Mouse (Mus musculus) right cerebral cortex, postnatal 14 days (tissue): ENCODE measurements at regions not wholly inside any gene's neighbourhood (a gene's known extent, or its start where the extent isn't known, plus 50 kb on each side); places are given as distances from the start of the nearest gene placed in this dataset.

Source experiments
- DNase-seq: peaks from one replicate; pipeline ENCODE4 v3.0.0; 2022

GRCm38 (mm10) chr4:45703997-45704396 lies 94.8 kb upstream of the Aldh1b1 start:
- no peak for DNase-seq

GRCm38 (mm10) chr4:45699601-45700000 lies 99.2 kb upstream of the Aldh1b1 start:
- no peak for DNase-seq

GRCm38 (mm10) chr4:45695239-45695638 lies 103.6 kb upstream of the Aldh1b1 start:
- no peak for DNase-seq

GRCm38 (mm10) chr4:45689991-45690916 lies 108.6 kb upstream of the Aldh1b1 start:
- DNase-seq = no peak

GRCm38 (mm10) chr4:45689572-45689971 lies 109.2 kb upstream of the Aldh1b1 start:
- no peak for DNase-seq

DNA sequence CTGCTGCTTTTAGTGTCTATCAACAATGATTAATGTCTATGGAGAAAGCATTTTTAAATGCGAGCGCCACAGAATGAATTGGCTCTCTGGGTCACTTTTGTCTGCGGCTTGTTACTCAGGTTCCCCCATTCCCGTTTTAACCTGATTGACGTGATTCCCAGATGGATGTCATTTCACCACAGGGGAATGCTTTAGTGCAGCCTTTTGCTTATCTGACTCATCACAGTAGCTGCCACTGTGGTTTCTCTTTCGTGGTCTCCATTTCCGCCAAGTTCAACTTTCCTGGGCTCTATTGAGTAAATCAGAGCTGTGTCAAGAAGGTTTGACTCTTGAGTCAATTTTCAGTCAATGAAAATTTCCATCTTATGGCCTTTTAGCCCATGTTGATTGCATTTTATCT lies 110.6 kb upstream of the Aldh1b1 start:
- no peak for DNase-seq

DNA sequence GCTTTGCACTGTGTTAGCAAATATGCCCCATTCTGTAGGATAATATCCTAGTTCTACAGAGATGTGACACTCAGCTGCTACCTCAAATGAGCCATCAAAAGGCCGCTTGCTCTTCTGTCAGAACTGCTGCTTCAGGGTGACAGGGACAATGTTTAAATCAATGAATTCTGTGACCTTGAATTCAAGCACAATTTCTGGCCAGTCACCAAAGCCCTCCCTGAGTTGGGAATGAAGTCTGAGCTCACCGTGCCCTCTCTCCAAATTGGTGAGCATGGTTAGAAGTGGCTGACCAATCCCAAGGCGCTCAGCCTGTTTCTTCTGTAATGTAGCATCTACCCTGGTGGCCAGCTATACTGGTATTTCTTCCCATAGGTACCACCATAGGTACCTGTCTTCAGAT lies 113.8 kb upstream of the Aldh1b1 start:
- no peak for DNase-seq

GRCm38 (mm10) chr4:45683205-45683604 lies 115.6 kb upstream of the Aldh1b1 start:
- DNase-seq = no peak

GRCm38 (mm10) chr4:45682746-45683145 lies 116.1 kb upstream of the Aldh1b1 start:
- no peak for DNase-seq

GRCm38 (mm10) chr4:45676137-45676536 lies 122.7 kb upstream of the Aldh1b1 start:
- DNase-seq = no peak

DNA sequence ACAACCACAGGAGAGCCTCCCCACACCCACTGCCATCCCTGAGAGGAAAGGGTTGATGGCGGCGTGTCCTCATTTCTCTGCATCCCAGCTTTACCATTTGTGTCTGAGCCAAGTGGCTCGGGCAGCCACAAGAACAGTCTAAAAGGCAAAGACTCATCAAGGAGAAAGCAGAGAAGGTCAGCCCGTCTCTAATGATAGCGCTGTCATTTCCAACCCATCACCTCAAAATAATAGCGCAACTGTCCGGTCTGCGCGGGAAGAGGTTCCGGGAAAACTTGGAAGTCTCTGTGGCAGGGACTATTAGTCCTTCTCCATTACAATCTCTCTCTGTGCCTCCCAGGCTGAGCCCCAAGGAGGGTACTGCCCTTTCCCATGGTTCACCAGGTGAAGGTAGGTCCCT lies 124.5 kb upstream of the Aldh1b1 start:
- no peak for DNase-seq

DNA sequence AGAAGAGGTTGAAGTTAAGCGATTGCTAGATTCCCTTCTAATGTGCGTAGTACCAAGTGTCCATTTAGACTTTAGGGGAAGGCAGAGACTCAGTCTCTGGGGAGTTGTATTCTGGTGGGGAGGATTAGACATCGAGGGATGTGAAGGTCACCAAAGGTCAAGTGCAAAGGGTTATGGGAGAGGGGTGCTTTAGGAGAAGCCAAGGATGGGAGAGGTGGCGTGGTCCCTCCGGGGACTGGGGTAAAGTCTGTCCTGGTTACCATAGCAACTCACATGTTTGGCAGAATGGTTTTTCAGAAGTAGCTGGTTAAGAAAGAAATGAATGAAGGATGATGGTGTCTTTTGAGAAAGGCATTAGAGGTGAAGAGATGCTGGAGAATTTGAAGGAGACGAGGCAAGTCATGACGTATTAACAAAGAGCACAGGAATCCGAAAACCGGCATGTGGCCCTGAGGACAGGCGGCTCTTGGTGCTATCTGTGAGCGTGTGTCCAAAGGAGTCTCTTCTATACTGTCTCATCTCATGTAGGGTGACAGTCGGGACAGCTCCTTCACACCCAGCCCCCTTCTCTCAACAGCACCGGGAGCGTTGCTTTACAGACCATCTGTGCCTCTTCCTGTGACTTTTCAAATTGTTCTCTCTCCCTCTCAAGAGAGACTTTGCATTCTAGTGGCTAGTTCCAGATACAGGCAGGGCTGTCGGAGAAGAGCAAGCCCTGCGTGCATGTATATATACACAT lies 125.6 kb upstream of the Aldh1b1 start:
- DNase-seq = no peak

GRCm38 (mm10) chr4:45672262-45673076 lies 126.4 kb upstream of the Aldh1b1 start:
- no peak for DNase-seq

- DNase-seq = no peak
Observed at GRCm38 (mm10) chr4:45664372-45664771, 132.1 kb upstream of the Shb start.

DNA sequence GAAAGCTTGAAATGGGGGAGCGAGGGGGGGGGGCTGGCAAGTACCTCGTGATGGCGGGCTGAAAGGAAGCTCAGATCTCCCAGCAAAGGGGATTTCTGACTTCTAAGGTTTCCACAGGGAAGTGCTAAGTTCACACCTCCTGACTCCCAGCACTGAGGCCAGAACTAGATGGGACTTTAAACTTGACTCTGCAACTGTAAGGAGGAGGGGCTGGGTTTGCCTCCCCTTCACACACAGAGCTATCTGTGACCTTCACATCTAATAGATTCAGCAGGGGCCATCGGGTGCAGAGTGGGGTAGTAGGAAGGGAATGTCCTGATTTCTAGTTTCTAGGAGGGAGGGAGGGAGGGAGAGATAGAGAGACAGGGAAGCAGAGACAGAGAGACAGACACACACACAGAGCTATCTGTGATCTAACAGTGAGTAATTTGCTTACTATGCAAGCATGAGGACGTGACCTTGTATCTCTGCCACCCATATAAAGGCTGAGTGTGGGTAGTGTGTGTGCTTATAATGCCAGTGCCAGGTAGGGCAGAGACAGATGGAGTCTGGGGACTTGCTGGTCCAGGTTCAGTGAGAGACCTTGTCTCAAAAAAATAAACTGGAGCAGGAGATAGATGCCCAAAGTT lies 125.2 kb upstream of the Shb start:
- DNase-seq = no peak

- DNase-seq = no peak
Observed at GRCm38 (mm10) chr4:45655780-45656179, 123.5 kb upstream of the Shb start.

GRCm38 (mm10) chr4:45654804-45655155 lies 122.5 kb upstream of the Shb start:
- DNase-seq = no peak

DNA sequence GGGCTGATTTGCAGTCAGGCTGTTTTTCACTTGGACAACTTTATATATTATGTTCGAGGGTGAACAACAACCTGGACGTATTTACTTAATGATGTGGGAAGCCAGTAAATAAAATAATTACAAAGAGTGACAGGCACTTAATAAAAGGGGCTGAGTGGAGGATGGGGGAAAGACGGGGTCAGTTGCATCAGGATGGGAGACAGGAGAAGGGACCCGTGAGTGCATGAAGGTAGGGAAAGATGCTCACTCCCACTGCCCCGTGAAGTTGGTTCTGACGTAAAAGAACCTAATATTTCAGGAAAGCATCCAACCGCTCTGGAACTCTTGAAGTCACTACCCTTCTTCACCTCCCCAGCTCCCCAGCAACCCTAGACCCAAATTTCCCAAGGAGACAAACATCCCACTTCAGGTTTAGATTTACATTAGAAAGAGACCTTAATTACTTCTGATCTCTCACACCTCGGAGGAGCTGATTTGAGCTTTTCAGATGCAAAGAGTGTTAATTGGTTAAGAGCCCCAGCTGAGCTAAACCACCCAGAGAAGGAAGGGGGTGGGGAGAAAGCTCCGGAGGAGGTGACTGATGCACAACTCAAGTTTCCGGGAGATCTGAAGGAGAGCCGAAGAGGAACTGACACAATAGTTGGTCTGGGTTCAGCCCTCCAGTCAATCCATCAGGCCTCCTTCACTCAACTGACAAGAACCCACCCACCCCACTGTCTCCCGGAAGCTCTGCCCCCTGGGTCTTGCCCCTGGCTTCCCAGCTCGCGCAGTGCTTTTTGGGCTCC lies 121.9 kb upstream of the Shb start:
- DNase-seq = no peak

GRCm38 (mm10) chr4:45648884-45649577 lies 116.8 kb upstream of the Shb start:
- DNase-seq = no peak

DNA sequence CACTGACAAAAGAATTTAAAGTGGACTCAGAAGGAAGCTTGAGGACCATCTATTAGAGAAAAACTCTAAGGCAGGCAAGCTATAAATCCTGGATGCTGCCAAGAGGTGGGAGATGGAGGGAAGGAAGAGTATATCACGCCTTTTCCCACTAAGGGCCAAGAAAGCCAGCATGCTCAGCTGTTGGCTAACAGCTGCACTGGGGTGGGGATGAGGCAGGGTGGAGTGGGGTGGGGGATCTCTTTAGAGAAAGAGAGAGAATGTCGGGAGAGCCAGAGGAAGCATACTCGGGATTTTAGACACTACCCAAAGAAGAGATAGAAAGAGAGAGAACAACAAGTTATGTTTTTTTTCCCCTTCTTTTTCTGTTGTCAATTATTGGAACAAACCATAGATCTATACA lies 115.2 kb upstream of the Shb start:
- no peak for DNase-seq

DNA sequence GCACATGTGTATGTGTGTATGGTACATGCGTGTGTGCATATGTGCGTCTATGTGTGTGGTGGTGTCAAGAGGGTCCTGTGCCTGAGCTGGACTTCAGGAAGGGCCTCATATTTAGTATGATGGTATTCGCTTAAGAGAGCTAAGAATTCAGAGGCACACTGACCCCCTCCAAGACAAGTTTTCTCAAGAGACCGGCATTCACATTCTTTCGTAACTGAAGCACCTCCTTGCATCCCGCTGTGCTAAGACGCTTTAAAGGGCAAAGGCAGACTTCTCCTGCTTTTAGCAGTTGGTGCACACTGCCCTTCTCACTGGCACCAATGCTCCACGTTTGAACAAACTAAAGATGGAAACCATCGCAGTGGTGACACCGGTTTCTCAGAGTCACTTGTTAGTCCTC lies 110.3 kb upstream of the Shb start:
- no peak for DNase-seq
